Mouse (Mus musculus): Measurements from ENCODE around the gene Cgas. TPM values are rescaled to one million over a fixed set of nuclear protein-coding genes. Genes with fewer than 3 reads are reported as not detected.

The Cgas gene
- polyA plus RNA-seq, 1 experiment: 0.36 TPM

- WGBS: 73% methylated on average over 5 of the region's 5 CpGs
- TF ChIP-seq CTCF (conservative IDR thresholded peaks at IDR 0.05; ENCODE audit: insufficient read depth, insufficient read length, low read depth, low read length): no peak
- no peak for TF ChIP-seq POLR2A (IDR thresholded peaks at IDR 0.05; ENCODE audit: low read depth, low read length)
- Histone ChIP-seq H3K27me3 (replicated peaks; ENCODE audit: control insufficient read depth, insufficient read depth, low read length) (peaks cover 10% of the 10 kb centered on the region), H3K27ac (ENCODE audit: insufficient read depth, low read depth, low read length) (no peak overlapping the region), H3K36me3 (ENCODE audit: control insufficient read depth, insufficient read depth, low read length) (no peaks in the 10 kb centered on the region), H3K4me3 (ENCODE audit: insufficient read depth, low read depth, low read length) (no peak overlapping the region), H3K4me1 (ENCODE audit: control insufficient read depth, insufficient read depth, low read length) (no peaks in the 10 kb centered on the region)
- DNase-seq: no peak
These were observed 42.5 kb downstream of the Cgas start for GRCm38 (mm10) chr9:78400570-78400969.

GRCm38 (mm10) chr9:78396517-78396916 lies 46.5 kb downstream of the Cgas start:
- no peak for TF ChIP-seq CTCF (conservative IDR thresholded peaks at IDR 0.05; ENCODE audit: insufficient read depth, insufficient read length, low read depth, low read length)
- no peak for TF ChIP-seq POLR2A (IDR thresholded peaks at IDR 0.05; ENCODE audit: low read depth, low read length)
- no peak overlapping the region for H3K4me3 ChIP-seq (ENCODE audit: insufficient read depth, low read depth, low read length)
- no peaks in the 10 kb centered on the region for H3K4me1 ChIP-seq (ENCODE audit: control insufficient read depth, insufficient read depth, low read length)
- H3K27ac ChIP-seq (ENCODE audit: insufficient read depth, low read depth, low read length): no peak overlapping the region
- no peaks in the 10 kb centered on the region for H3K36me3 ChIP-seq (ENCODE audit: control insufficient read depth, insufficient read depth, low read length)
- peaks cover 11% of the 10 kb centered on the region for H3K27me3 ChIP-seq (replicated peaks; ENCODE audit: control insufficient read depth, insufficient read depth, low read length)
- DNase-seq: no peak
- 62% methylated on average over 9 of the region's 9 CpGs for WGBS

- no peaks in the 10 kb centered on the region for H3K36me3 ChIP-seq (ENCODE audit: control insufficient read depth, insufficient read depth, low read length)
- DNase-seq: peak; percentile 43
- no peak within 1 kb of the TSS for H3K27ac ChIP-seq (ENCODE audit: insufficient read depth, low read depth, low read length)
- peaks cover 11% of the 10 kb centered on the region for H3K27me3 ChIP-seq (replicated peaks; ENCODE audit: control insufficient read depth, insufficient read depth, low read length)
- peak within 1 kb of the TSS; percentile 25; the same call in 1 of the 2 replicates for H3K4me3 ChIP-seq (ENCODE audit: insufficient read depth, low read depth, low read length)
- 2% methylated on average over 93 of the region's 93 CpGs for WGBS
- no peak for TF ChIP-seq POLR2A (IDR thresholded peaks at IDR 0.05; ENCODE audit: low read depth, low read length)
- no peak for TF ChIP-seq CTCF (conservative IDR thresholded peaks at IDR 0.05; ENCODE audit: insufficient read depth, insufficient read length, low read depth, low read length)
- H3K4me1 ChIP-seq (ENCODE audit: control insufficient read depth, insufficient read depth, low read length): no peaks in the 10 kb centered on the region
These were observed 47.2 kb downstream of the Cgas start, which contains the start of gene Ddx43 for GRCm38 (mm10) chr9:78395630-78396351. Gene Ddx43, plus strand, starts transcription at chr9:78395777.

GRCm38 (mm10) chr9:78395244-78395629 lies 47.8 kb downstream of the Cgas start:
- H3K4me3 ChIP-seq (ENCODE audit: insufficient read depth, low read depth, low read length): no peak overlapping the region
- TF ChIP-seq POLR2A (IDR thresholded peaks at IDR 0.05; ENCODE audit: low read depth, low read length) (no peak), CTCF (conservative IDR thresholded peaks at IDR 0.05; ENCODE audit: insufficient read depth, insufficient read length, low read depth, low read length) (no peak)
- WGBS: 34% methylated on average over 11 of the region's 11 CpGs
- peaks cover 11% of the 10 kb centered on the region for H3K27me3 ChIP-seq (replicated peaks; ENCODE audit: control insufficient read depth, insufficient read depth, low read length)
- H3K36me3 ChIP-seq (ENCODE audit: control insufficient read depth, insufficient read depth, low read length): no peaks in the 10 kb centered on the region
- no peak for DNase-seq
- no peak overlapping the region for H3K27ac ChIP-seq (ENCODE audit: insufficient read depth, low read depth, low read length)
- no peaks in the 10 kb centered on the region for H3K4me1 ChIP-seq (ENCODE audit: control insufficient read depth, insufficient read depth, low read length)

GRCm38 (mm10) chr9:78394602-78395001 lies 48.4 kb downstream of the Cgas start:
- TF ChIP-seq POLR2A (IDR thresholded peaks at IDR 0.05; ENCODE audit: low read depth, low read length): no peak
- no peak for TF ChIP-seq CTCF (conservative IDR thresholded peaks at IDR 0.05; ENCODE audit: insufficient read depth, insufficient read length, low read depth, low read length)
- peaks cover 11% of the 10 kb centered on the region for H3K27me3 ChIP-seq (replicated peaks; ENCODE audit: control insufficient read depth, insufficient read depth, low read length)
- H3K27ac ChIP-seq (ENCODE audit: insufficient read depth, low read depth, low read length): no peak overlapping the region
- DNase-seq: no peak
- H3K4me1 ChIP-seq (ENCODE audit: control insufficient read depth, insufficient read depth, low read length): no peaks in the 10 kb centered on the region
- WGBS: 64% methylated on average over 7 of the region's 7 CpGs
- H3K4me3 ChIP-seq (ENCODE audit: insufficient read depth, low read depth, low read length): no peak overlapping the region
- H3K36me3 ChIP-seq (ENCODE audit: control insufficient read depth, insufficient read depth, low read length): no peaks in the 10 kb centered on the region

GRCm38 (mm10) chr9:78393741-78394140 lies 49.3 kb downstream of the Cgas start:
- H3K4me1 ChIP-seq (ENCODE audit: control insufficient read depth, insufficient read depth, low read length): no peaks in the 10 kb centered on the region
- peaks cover 11% of the 10 kb centered on the region for H3K27me3 ChIP-seq (replicated peaks; ENCODE audit: control insufficient read depth, insufficient read depth, low read length)
- WGBS: 85% methylated on average over 10 of the region's 10 CpGs
- no peak for DNase-seq
- H3K4me3 ChIP-seq (ENCODE audit: insufficient read depth, low read depth, low read length): no peak overlapping the region
- H3K36me3 ChIP-seq (ENCODE audit: control insufficient read depth, insufficient read depth, low read length): no peaks in the 10 kb centered on the region
- no peak overlapping the region for H3K27ac ChIP-seq (ENCODE audit: insufficient read depth, low read depth, low read length)
- TF ChIP-seq CTCF (conservative IDR thresholded peaks at IDR 0.05; ENCODE audit: insufficient read depth, insufficient read length, low read depth, low read length): no peak

- TF ChIP-seq CTCF (conservative IDR thresholded peaks at IDR 0.05; ENCODE audit: insufficient read depth, insufficient read length, low read depth, low read length): no peak
- no peak for TF ChIP-seq POLR2A (IDR thresholded peaks at IDR 0.05; ENCODE audit: low read depth, low read length)
- DNase-seq: no peak
- Histone ChIP-seq H3K27ac (ENCODE audit: insufficient read depth, low read depth, low read length) (no peak overlapping the region), H3K4me1 (ENCODE audit: control insufficient read depth, insufficient read depth, low read length) (no peaks in the 10 kb centered on the region), H3K36me3 (ENCODE audit: control insufficient read depth, insufficient read depth, low read length) (no peaks in the 10 kb centered on the region), H3K27me3 (replicated peaks; ENCODE audit: control insufficient read depth, insufficient read depth, low read length) (no peaks in the 10 kb centered on the region; the same call in 1 of the 2 replicates), H3K4me3 (ENCODE audit: insufficient read depth, low read depth, low read length) (no peak overlapping the region)
- 42% methylated on average over 5 of the region's 5 CpGs for WGBS
These were observed 53.1 kb downstream of the Cgas start for GRCm38 (mm10) chr9:78389981-78390380.

Measured in kidney, adult 2 months (tissue).